Mouse (Mus musculus) small intestine, adult 2 months (tissue): ENCODE data around the gene Sorl1. TPM values are rescaled to one million over a fixed set of nuclear protein-coding genes. Genes with fewer than 3 reads are reported as not detected.
A peak's percentile ranks its signal among the peaks of the same experiment; 100 is the strongest.

Experiments used
- H3K27ac ChIP-seq: fragments of 200-500 bp; 2 replicates; pipeline ENCODE4 v1.5.1; 2012; ENCODE audit warnings: low read depth, low read length, control low read depth, inconsistent platforms; ENCODE audit not compliant: insufficient read depth
- H3K27me3 ChIP-seq: fragments of 200-500 bp; 2 replicates; pipeline ENCODE4 v1.6.1; 2012; ENCODE audit warnings: mild to moderate bottlenecking, moderate library complexity, low read length, inconsistent platforms; ENCODE audit not compliant: control insufficient read depth, insufficient read depth
- H3K36me3 ChIP-seq: fragments of 200-500 bp; 2 replicates; pipeline ENCODE4 v1.6.1; 2012; ENCODE audit warnings: mild to moderate bottlenecking, low read length, control low read depth, inconsistent platforms; ENCODE audit not compliant: control insufficient read depth, insufficient read depth
- H3K4me1 ChIP-seq: fragments of 200-500 bp; 2 replicates; pipeline ENCODE4 v1.6.1; 2012; ENCODE audit warnings: low read length, inconsistent platforms, mixed read lengths; ENCODE audit not compliant: control insufficient read depth, insufficient read depth, insufficient read length
- H3K4me3 ChIP-seq: fragments of 200-500 bp; 2 replicates; pipeline ENCODE4 v1.5.1; 2012; ENCODE audit warnings: low read depth, mild to moderate bottlenecking, control low read depth, inconsistent platforms, low read length, moderate library complexity
- CTCF ChIP-seq: fragments of 200-500 bp; IDR thresholded peaks from 2 replicates; pipeline ENCODE4 v1.5.1; 2012; ENCODE audit warnings: low read depth, mild to moderate bottlenecking, control low read depth, inconsistent platforms, low read length, moderate library complexity, mixed read lengths; ENCODE audit not compliant: insufficient replicate concordance, insufficient read length; ENCODE audit errors: extremely low read depth
- POLR2A ChIP-seq: fragments of 200-500 bp; IDR thresholded peaks from 2 replicates; pipeline ENCODE4 v1.6.1; 2012; ENCODE audit warnings: low read depth, mild to moderate bottlenecking, control low read depth, inconsistent platforms, low read length, moderate library complexity
- WGBS: fragments of 180-500 bp; shearing (Covaris S2); methylation state at CpG from one replicate; pipeline ENCODE4 v1.1.7; 2018; 5-methylcytosine and 5-hydroxymethylcytosine counted together
- polyA plus RNA-seq: library from polyadenylated mRNA; depleted of rRNA; stranded (reverse); fragments of >200 nt; gene quantifications from 2 replicates; pipeline ENCODE4 v1.2.3, GENCODE M21; 2012

The Sorl1 gene
- polyA plus RNA-seq, 1 experiment: 16.1 TPM

DNA sequence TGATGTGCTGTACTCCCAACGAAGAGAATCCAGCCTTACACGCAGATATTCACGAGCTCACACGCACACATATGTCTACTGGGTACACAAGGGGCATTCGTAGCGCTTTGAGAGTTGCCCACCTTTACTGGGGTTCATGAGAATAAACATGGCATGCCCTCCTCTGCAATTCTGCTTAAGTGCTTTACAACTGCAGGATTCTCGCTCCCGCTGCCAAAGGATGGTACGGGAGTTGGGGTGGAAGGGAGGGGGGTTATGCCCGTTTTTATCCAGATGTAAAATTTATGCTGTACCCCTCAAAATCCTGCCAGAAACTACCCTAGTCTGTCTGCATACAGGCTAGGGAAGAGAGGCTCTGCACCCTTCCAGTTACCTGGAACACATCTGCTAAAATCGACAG is 893 bp downstream of the Sorl1 start:
- 14% methylated on average over 11 of the region's 11 CpGs for WGBS
- Histone ChIP-seq H3K27me3 (no peaks in the 10 kb centered on the region), H3K4me3 (peak overlapping the region; percentile 75), H3K4me1 (peaks cover 20% of the 10 kb centered on the region), H3K36me3 (no peaks in the 10 kb centered on the region), H3K27ac (peak overlapping the region; percentile 9; the same call in 1 of the 2 replicates)
- TF ChIP-seq POLR2A: no peak
- no peak for TF ChIP-seq CTCF

DNA sequence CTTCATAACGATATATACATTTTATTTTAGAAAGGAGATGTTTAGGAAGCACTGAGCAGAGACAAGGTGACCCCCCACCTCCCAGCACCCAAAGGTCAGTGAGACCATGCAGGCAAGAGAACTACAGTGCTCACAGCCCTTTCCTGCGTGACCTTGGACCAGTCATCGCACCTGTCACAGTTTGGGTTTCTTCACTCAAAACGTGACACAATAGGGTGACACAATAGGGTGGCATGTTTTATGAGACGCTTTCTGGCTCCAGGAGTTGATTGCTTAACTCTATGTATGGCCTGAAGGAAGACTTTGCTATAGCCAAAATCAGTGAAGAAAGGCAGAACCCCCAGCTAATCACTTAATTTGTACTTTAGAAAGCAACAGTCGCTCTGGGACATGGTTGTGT is 1.7 kb downstream of the Sorl1 start:
- peak overlapping the region; percentile 14; the same call in 1 of the 2 replicates for H3K4me3 ChIP-seq
- peak overlapping the region; percentile 26; the same call in 1 of the 2 replicates for H3K27ac ChIP-seq
- no peaks in the 10 kb centered on the region for H3K36me3 ChIP-seq
- peaks cover 20% of the 10 kb centered on the region for H3K4me1 ChIP-seq
- WGBS: 27% methylated on average over 6 of the region's 6 CpGs
- TF ChIP-seq POLR2A (no peak), CTCF (no peak)
- no peaks in the 10 kb centered on the region for H3K27me3 ChIP-seq

DNA sequence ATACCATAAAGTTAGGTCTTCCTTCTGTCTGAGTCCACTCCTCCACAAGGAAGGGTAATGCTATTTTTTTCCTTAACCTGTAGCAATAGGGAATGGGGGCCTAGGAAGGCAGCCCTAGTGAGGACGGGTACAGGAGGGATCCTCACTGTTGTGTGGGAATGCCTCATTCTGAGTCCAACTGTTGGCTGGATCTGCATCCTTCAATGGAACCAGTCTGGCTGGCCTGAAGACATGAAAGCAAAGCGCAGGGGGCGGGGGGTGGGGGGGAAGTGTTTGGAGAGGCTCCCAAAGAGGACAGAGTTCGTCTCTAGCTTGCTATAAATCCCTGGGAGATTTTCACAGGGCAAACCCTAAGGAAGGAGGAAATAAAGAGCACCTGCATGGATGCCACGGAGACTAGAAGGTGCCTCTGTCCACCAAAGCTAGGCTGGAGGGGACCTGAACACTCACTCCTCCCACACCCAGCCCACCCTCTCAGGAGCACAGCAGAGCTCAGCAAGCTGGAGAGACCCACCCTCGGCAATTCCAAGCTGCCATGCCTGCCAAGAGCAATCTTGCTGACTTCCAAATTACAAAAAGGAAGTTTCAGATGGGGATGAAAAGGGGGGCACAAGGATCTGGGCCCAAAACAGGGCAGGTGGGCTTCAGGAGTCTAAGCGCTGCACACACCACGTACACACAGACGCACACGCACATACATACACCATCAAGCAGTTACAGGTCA is 2.3 kb downstream of the Sorl1 start:
- Histone ChIP-seq H3K36me3 (no peaks in the 10 kb centered on the region), H3K4me3 (peak overlapping the region; percentile 14), H3K4me1 (peaks cover 20% of the 10 kb centered on the region), H3K27me3 (no peaks in the 10 kb centered on the region), H3K27ac (peak overlapping the region; percentile 50)
- 31% methylated on average over 10 of the region's 10 CpGs for WGBS
- TF ChIP-seq POLR2A (peak; percentile 8; the same call in 1 of the 2 replicates), CTCF (no peak)

DNA sequence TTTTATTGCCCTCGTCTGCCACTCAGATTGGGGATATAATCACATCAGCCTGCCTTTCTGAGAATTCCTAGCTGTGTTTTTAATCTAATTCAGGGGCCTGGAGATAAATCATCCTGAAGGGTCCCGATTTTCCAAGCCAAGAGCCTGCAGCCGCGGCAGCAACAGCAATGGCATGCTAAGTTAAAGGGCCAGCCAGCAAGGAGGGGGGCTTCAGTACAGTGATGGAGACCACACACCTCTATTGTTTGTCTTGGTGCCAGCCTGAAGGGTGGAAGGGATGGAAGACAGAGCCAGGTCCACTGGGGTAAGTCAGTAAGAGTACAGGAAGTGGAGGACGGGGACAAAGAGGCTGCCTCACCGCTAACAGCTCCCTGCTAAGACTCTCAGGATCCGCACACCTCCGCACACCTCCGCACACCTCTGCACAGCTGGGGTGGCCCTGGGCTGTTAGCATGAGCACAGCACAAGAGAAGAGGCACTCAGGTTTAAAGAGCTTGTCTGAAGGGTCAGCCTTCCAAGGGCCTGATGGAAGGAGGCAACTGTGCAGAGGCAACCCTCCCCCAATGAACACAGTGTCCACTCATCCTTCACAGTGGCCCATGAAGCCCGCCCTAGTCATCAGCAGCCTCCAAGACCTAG is 7.6 kb downstream of the Sorl1 start:
- TF ChIP-seq CTCF: no peak
- no peak for TF ChIP-seq POLR2A

DNA sequence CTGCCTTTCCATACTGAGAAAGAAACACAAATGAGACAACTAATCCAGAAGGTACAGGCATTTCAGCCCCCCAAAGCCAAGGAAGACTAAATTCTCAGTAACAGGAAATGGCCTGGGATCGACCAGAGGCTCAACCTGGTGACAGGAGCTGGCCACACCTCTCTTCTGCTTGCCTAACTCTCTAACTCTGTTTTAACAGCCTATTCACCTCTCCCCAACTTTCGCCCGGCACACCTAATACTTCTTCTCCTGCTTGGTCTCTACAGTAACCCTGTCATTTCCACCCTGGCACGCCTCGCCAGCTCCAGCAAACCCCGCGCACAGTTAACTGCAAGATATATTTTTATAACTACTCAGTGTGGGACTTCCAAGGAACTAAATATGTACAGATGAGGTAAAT is 9.0 kb downstream of the Sorl1 start:
- Histone ChIP-seq H3K27ac (no peak overlapping the region), H3K36me3 (no peaks in the 10 kb centered on the region), H3K4me1 (peaks cover 15% of the 10 kb centered on the region), H3K4me3 (no peak overlapping the region), H3K27me3 (no peaks in the 10 kb centered on the region)
- WGBS: 40% methylated on average over 7 of the region's 7 CpGs
- no peak for TF ChIP-seq CTCF
- TF ChIP-seq POLR2A: no peak

More for the DNA sequence above, 7.6 kb downstream of the Sorl1 start:
- Histone ChIP-seq H3K4me3 (no peak overlapping the region), H3K27me3 (no peaks in the 10 kb centered on the region), H3K27ac (no peak overlapping the region), H3K36me3 (no peaks in the 10 kb centered on the region), H3K4me1 (peaks cover 18% of the 10 kb centered on the region)
- WGBS: 83% methylated on average over 10 of the region's 10 CpGs

DNA sequence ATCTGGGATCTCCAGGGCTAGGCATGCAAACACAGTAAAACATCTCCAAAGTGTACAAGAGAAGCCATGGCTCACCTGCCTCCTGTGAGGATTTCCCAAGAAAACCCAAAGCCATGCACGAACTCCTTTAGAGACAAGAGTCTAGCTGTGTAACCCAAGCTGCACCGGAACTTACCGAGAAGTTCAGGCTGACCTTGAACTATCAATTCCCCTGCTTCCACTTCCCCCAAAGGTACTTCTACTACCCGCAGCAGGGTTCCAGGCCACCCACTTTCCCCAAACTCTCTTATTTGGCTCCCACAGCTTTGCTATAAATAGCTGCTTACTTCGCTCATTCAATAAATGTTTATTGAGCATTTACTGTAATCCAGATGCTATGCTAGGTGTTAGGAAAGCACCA is 10.8 kb downstream of the Sorl1 start:
- H3K36me3 ChIP-seq: no peaks in the 10 kb centered on the region
- H3K27ac ChIP-seq: no peak overlapping the region
- 59% methylated on average over 5 of the region's 5 CpGs for WGBS

DNA sequence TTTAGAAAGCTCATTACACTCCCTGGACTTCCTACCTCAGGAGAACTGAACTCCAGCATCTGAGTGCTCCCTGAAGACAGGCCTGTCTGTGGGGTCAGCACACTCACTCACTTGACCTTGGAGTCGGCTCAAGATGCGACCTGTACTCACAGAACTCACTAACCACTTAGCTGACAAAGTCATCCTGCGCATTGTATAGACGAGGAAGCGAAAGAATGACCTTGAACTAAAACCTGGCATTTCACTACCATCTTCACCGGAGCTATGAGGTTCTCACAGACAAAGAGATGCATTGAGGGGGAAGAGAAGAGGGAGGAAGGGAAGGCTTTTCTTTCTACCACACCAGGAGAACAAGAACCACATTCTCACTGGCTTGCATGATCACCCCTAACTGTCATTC is 11.4 kb downstream of the Sorl1 start:
- no peaks in the 10 kb centered on the region for H3K36me3 ChIP-seq
- 67% methylated on average over 6 of the region's 6 CpGs for WGBS

More for the DNA sequence above, 10.8 kb downstream of the Sorl1 start:
- Histone ChIP-seq H3K4me3 (no peak overlapping the region), H3K27me3 (no peaks in the 10 kb centered on the region), H3K4me1 (peaks cover 29% of the 10 kb centered on the region)
- no peak for TF ChIP-seq POLR2A
- no peak for TF ChIP-seq CTCF

More for the DNA sequence above, 11.4 kb downstream of the Sorl1 start:
- TF ChIP-seq CTCF (no peak), POLR2A (no peak)
- Histone ChIP-seq H3K27me3 (no peaks in the 10 kb centered on the region), H3K27ac (no peak overlapping the region), H3K4me1 (peaks cover 33% of the 10 kb centered on the region), H3K4me3 (no peak overlapping the region)
